Mouse (Mus musculus) MEL (cell line): ENCODE data around the gene Nemp1. TPM values are rescaled to one million over a fixed set of nuclear protein-coding genes. Genes with fewer than 3 reads are reported as not detected.

Source experiments
- DNase-seq: peaks from one replicate; pipeline ENCODE4 v3.0.0; 2011; ENCODE audit warnings: low read depth, low spot score
- H3K27ac ChIP-seq: 2 replicates; pipeline ENCODE4 v1.5.1; 2012; ENCODE audit warnings: low read depth, mild to moderate bottlenecking, control low read depth, low read length, moderate library complexity; ENCODE audit not compliant: control insufficient read depth
- H3K27me3 ChIP-seq, 2 experiments: fragments of 150-350 bp in 1 of 2; sonication (generic) in 1 of 2; 2 replicates each; pipeline ENCODE4 v1.6.1; 2012; ENCODE audit warnings: low read length in 2 of 2, mild to moderate bottlenecking in 2 of 2, improper control_type of control experiment in 1 of 2, moderate library complexity in 1 of 2; ENCODE audit not compliant: insufficient read depth in 2 of 2, control insufficient read depth in 1 of 2
- H3K36me3 ChIP-seq, 2 experiments: 2 replicates each; pipeline ENCODE4 v1.6.1; 2012 to 2014; ENCODE audit warnings: low read length in 2 of 2, improper control_type of control experiment in 1 of 2, inconsistent platforms in 1 of 2, mild to moderate bottlenecking in 1 of 2; ENCODE audit not compliant: insufficient read depth in 2 of 2, control insufficient read depth in 1 of 2
- H3K4me1 ChIP-seq, 2 experiments: fragments of 150-350 bp in 1 of 2; sonication (generic) in 1 of 2; 2 replicates each; pipeline ENCODE4 v1.6.1; 2012; ENCODE audit warnings: low read length in 2 of 2, improper control_type of control experiment in 1 of 2, mild to moderate bottlenecking in 1 of 2; ENCODE audit not compliant: insufficient read depth in 2 of 2, control insufficient read depth in 1 of 2
- H3K4me3 ChIP-seq, 2 experiments: fragments of 150-350 bp in 1 of 2; sonication (generic) in 1 of 2; 2 replicates each; pipeline ENCODE4 v1.5.1; 2012; ENCODE audit warnings: low read depth in 2 of 2, low read length in 2 of 2, mild to moderate bottlenecking in 2 of 2, moderate library complexity in 2 of 2, control low read depth in 1 of 2, improper control_type of control experiment in 1 of 2; ENCODE audit not compliant: control insufficient read depth in 1 of 2, insufficient read depth in 1 of 2
- H3K79me2 ChIP-seq: 2 replicates; pipeline ENCODE4 v1.6.1; 2012; ENCODE audit warnings: mild to moderate bottlenecking, low read length, moderate library complexity; ENCODE audit not compliant: control insufficient read depth, poor library complexity, insufficient read depth
- H3K9ac ChIP-seq: 2 replicates; pipeline ENCODE4 v1.6.1; 2012; ENCODE audit warnings: low read depth, mild to moderate bottlenecking, control low read depth, low read length, moderate library complexity; ENCODE audit not compliant: control insufficient read depth, poor library complexity, severe bottlenecking
- H3K9me3 ChIP-seq: fragments of 150-350 bp; sonication (generic); replicated peaks from 2 replicates; pipeline ENCODE4 v1.6.1; 2012; ENCODE audit warnings: mild to moderate bottlenecking, low read length, improper control_type of control experiment, moderate library complexity; ENCODE audit not compliant: insufficient read depth
- BHLHE40 ChIP-seq: IDR thresholded peaks from 2 replicates; pipeline ENCODE4 v1.6.1; 2012; ENCODE audit warnings: low read depth, mild to moderate bottlenecking, inconsistent platforms, low read length, improper control_type of control experiment, borderline replicate concordance
- ELF1 ChIP-seq: IDR thresholded peaks from 2 replicates; pipeline ENCODE4 v1.6.1; 2014; ENCODE audit warnings: low read depth, mild to moderate bottlenecking, inconsistent platforms, low read length, improper control_type of control experiment, moderate library complexity
- EP300 ChIP-seq, 2 experiments: IDR thresholded peaks; 2 replicates each; pipeline ENCODE4 v1.6.1; 2011; ENCODE audit warnings: improper control_type of control experiment in 2 of 2, low read length in 2 of 2, low read depth in 1 of 2, mild to moderate bottlenecking in 1 of 2
- ETS1 ChIP-seq: IDR thresholded peaks from 2 replicates; pipeline ENCODE4 v1.6.1; 2012; ENCODE audit warnings: low read depth, mild to moderate bottlenecking, inconsistent platforms, low read length, improper control_type of control experiment, moderate library complexity
- HCFC1 ChIP-seq: IDR thresholded peaks from 2 replicates; pipeline ENCODE4 v1.6.1; 2012; ENCODE audit warnings: low read depth, mild to moderate bottlenecking, inconsistent platforms, low read length, improper control_type of control experiment, moderate library complexity
- JUND ChIP-seq: IDR thresholded peaks from 2 replicates; pipeline ENCODE4 v1.6.1; 2011; ENCODE audit warnings: low read depth, mild to moderate bottlenecking, improper control_type of control experiment, low read length
- KAT2A ChIP-seq: conservative IDR thresholded peaks from 2 replicates; pipeline ENCODE4 v1.6.1; 2012; ENCODE audit warnings: low read depth, low read length, improper control_type of control experiment, inconsistent platforms
- MAFK ChIP-seq: IDR thresholded peaks from 2 replicates; pipeline ENCODE4 v1.6.1; 2011; ENCODE audit warnings: low read depth, mild to moderate bottlenecking, low read length, improper control_type of control experiment, borderline replicate concordance
- MXI1 ChIP-seq: IDR thresholded peaks from 2 replicates; pipeline ENCODE4 v1.6.1; 2011; ENCODE audit warnings: mild to moderate bottlenecking, low read depth, low read length, improper control_type of control experiment
- MYB ChIP-seq: IDR thresholded peaks from 2 replicates; pipeline ENCODE4 v1.6.1; 2011; ENCODE audit warnings: mild to moderate bottlenecking, low read depth, low read length, improper control_type of control experiment
- MYC ChIP-seq: IDR thresholded peaks from 2 replicates; pipeline ENCODE4 v1.6.1; 2011; ENCODE audit warnings: low read depth, mild to moderate bottlenecking, low read length, improper control_type of control experiment, moderate library complexity
- NRF1 ChIP-seq: IDR thresholded peaks from 2 replicates; pipeline ENCODE4 v1.6.1; 2014; ENCODE audit warnings: low read depth, mild to moderate bottlenecking, inconsistent platforms, low read length, improper control_type of control experiment, moderate library complexity; ENCODE audit not compliant: poor library complexity, insufficient read depth, severe bottlenecking
- POLR2A ChIP-seq, 2 experiments: IDR thresholded peaks; 2 replicates each; pipeline ENCODE4 v1.6.1; 2011 to 2012; ENCODE audit warnings: low read length in 2 of 2, mild to moderate bottlenecking in 2 of 2, control low read depth in 1 of 2, improper control_type of control experiment in 1 of 2, low read depth in 1 of 2, moderate library complexity in 1 of 2; ENCODE audit not compliant: control insufficient read depth in 1 of 2, insufficient read depth in 1 of 2, poor library complexity in 1 of 2
- POLR2AphosphoS5 ChIP-seq: IDR thresholded peaks from 2 replicates; pipeline ENCODE4 v1.6.1; 2012; ENCODE audit warnings: low read depth, borderline replicate concordance, mild to moderate bottlenecking, inconsistent platforms, low read length, moderate library complexity, mixed read lengths
- RAD21 ChIP-seq: IDR thresholded peaks from 2 replicates; pipeline ENCODE4 v1.6.1; 2011; ENCODE audit warnings: mild to moderate bottlenecking, low read depth, low read length, improper control_type of control experiment
- RCOR1 ChIP-seq: IDR thresholded peaks from 2 replicates; pipeline ENCODE4 v1.6.1; 2012; ENCODE audit warnings: low read depth, mild to moderate bottlenecking, inconsistent platforms, low read length, improper control_type of control experiment
- SMC3 ChIP-seq: IDR thresholded peaks from 2 replicates; pipeline ENCODE4 v1.6.1; 2011; ENCODE audit warnings: low read depth, low read length, improper control_type of control experiment
- ZC3H11A ChIP-seq: IDR thresholded peaks from 2 replicates; pipeline ENCODE4 v1.6.1; 2012; ENCODE audit warnings: low read depth, mild to moderate bottlenecking, inconsistent platforms, low read length, improper control_type of control experiment
- ZKSCAN1 ChIP-seq: IDR thresholded peaks from 2 replicates; pipeline ENCODE4 v1.6.1; 2012; ENCODE audit warnings: low read depth, mild to moderate bottlenecking, inconsistent platforms, low read length, improper control_type of control experiment, moderate library complexity
- ZMIZ1 ChIP-seq: IDR thresholded peaks from 2 replicates; pipeline ENCODE4 v1.6.1; 2012; ENCODE audit warnings: low read depth, mild to moderate bottlenecking, inconsistent platforms, low read length, improper control_type of control experiment, moderate library complexity
- ZNF384 ChIP-seq: IDR thresholded peaks from 2 replicates; pipeline ENCODE4 v1.6.1; 2012; ENCODE audit warnings: low read depth, mild to moderate bottlenecking, inconsistent platforms, low read length, improper control_type of control experiment
- polyA plus RNA-seq, 2 experiments: library from polyadenylated mRNA; stranded (reverse) in 1 of 2; unstranded in 1 of 2; fragments of >175 nt in 1 of 2; fragments of >200 nt in 1 of 2; gene quantifications; 2 replicates each; pipeline versions ENCODE4 v1.2.1 to v1.2.4; 2012; ENCODE audit warnings: low replicate concordance in 2 of 2, low read depth in 1 of 2; ENCODE audit not compliant: insufficient read length in 2 of 2, insufficient read depth in 1 of 2, missing spikeins in 1 of 2
- total RNA-seq: library from RNA; depleted of rRNA; stranded (reverse); fragments of 300-350 nt; gene quantifications from 2 replicates; pipeline ENCODE4 v1.2.3, GENCODE M21; 2012

Nemp1 gene
- total and polyA plus RNA-seq, 3 experiments = 12.1 to 13.9 TPM; not detected in 1

DNA sequence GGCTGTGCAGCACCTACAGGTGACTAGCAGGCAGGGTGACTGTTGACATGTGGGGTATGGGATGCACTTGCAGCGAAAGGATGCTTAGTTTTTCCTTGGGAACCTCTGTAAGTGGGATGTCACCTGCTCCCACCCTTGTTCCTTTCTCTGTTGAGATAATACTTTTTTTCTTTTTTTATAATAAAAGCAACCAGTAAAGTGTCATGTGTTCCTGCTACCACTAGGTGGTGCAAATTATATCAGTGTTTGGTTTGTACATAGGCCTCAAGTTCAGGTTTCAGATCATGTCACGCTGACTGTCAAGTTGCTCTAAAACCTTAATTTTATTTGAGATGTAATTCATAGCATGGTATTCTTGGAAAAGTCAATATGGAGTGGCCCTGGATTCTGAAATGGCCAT, 27.9 kb downstream of the Nemp1 start (continued):
- TF ChIP-seq JUND (no peak), ETS1 (no peak), HCFC1 (no peak), EP300 (IDR thresholded peaks at IDR 0.05; ENCODE audit: low read depth in 1 of 2, low read length in 2 of 2) (no peak), RCOR1 (no peak), MXI1 (no peak), ZKSCAN1 (no peak), POLR2AphosphoS5 (no peak), NRF1 (no peak), SMC3 (peak; percentile 83), MYC (0 out of 2 replicates have a peak, but pooled peaks have one; percentile 56)
- TF ChIP-seq, all 39 proteins: peak for 8

- H3K27me3 ChIP-seq = no peaks in the 10 kb centered on the region
- no peak for DNase-seq
- H3K9ac ChIP-seq = no peak overlapping the region
- TF ChIP-seq ZNF384 (no peak), ELF1 (no peak), BHLHE40 (no peak), NRF1 (no peak), SMC3 (no peak), ZMIZ1 (no peak), JUND (no peak), RAD21 (no peak), MYB (no peak), KAT2A (no peak), ZC3H11A (no peak), MAFK (no peak), POLR2A (IDR thresholded peaks at IDR 0.05; ENCODE audit: control insufficient read depth in 1 of 2, insufficient read depth in 1 of 2, low read depth in 1 of 2, low read length in 2 of 2, poor library complexity in 1 of 2) (no peak)
- H3K27ac ChIP-seq = no peak overlapping the region
- H3K79me2 ChIP-seq = no peaks in the 10 kb centered on the region
- no peaks in the 10 kb centered on the region for H3K4me1 ChIP-seq
- H3K4me3 ChIP-seq = no peak overlapping the region
- no peaks in the 10 kb centered on the region for H3K9me3 ChIP-seq
- H3K36me3 ChIP-seq = no peaks in the 10 kb centered on the region; a peak in 1 of 4 replicates
Measured at GRCm38 (mm10) chr10:127695775-127696174, 29.1 kb downstream of the Nemp1 start.
